Mouse (Mus musculus) urinary bladder, postnatal 10 days (tissue): Measurements from ENCODE around the gene Mms19.

Experiments
- DNase-seq: peaks from one replicate; pipeline ENCODE4 v3.0.0; 2022; ENCODE audit warnings: low spot score

Mms19 gene

GRCm38 (mm10) chr19:41998770-41999548 lies 18.0 kb upstream of the Mms19 start:
- DNase-seq, result no peak

GRCm38 (mm10) chr19:41997090-41997489 lies 16.1 kb upstream of the Mms19 start:
- no peak for DNase-seq

- DNase-seq, result no peak
Measured at GRCm38 (mm10) chr19:41995483-41995882, 14.5 kb upstream of the Mms19 start.

- DNase-seq, result no peak
Measured at GRCm38 (mm10) chr19:41994023-41994422, 13.1 kb upstream of the Mms19 start.

GRCm38 (mm10) chr19:41993484-41993883 lies 12.5 kb upstream of the Mms19 start:
- DNase-seq, result peak; percentile 41

GRCm38 (mm10) chr19:41992971-41993370 lies 12.0 kb upstream of the Mms19 start:
- DNase-seq, result no peak

GRCm38 (mm10) chr19:41991926-41992477 lies 11.0 kb upstream of the Mms19 start:
- no peak for DNase-seq

- no peak for DNase-seq
Measured at GRCm38 (mm10) chr19:41989810-41990209, 8.9 kb upstream of the Mms19 start.

GRCm38 (mm10) chr19:41987206-41987605 lies 6.2 kb upstream of the Mms19 start:
- DNase-seq, result no peak

- DNase-seq, result no peak
Measured at GRCm38 (mm10) chr19:41985994-41986393, 5.0 kb upstream of the Mms19 start.

GRCm38 (mm10) chr19:41982791-41983150 lies 1.8 kb upstream of the Mms19 start:
- no peak for DNase-seq

- no peak for DNase-seq
Measured at GRCm38 (mm10) chr19:41981931-41982790, 1.2 kb upstream of the Mms19 start.

GRCm38 (mm10) chr19:41981595-41981927 lies 604 bp upstream of the Mms19 start, which contains the start of gene Ubtd1:
Ubtd1 (plus strand) TSS chr19:41981763.
- DNase-seq, result peak; percentile 89

GRCm38 (mm10) chr19:41980422-41980818 lies 537 bp downstream of the Mms19 start:
- DNase-seq, result no peak

- DNase-seq, result no peak
Measured at GRCm38 (mm10) chr19:41973891-41974794, 6.8 kb downstream of the Mms19 start.

- no peak for DNase-seq
Measured at GRCm38 (mm10) chr19:41969618-41970017, 11.3 kb downstream of the Mms19 start.

GRCm38 (mm10) chr19:41953574-41953973 lies 27.4 kb downstream of the Mms19 start:
- DNase-seq, result no peak

- no peak for DNase-seq
Measured at GRCm38 (mm10) chr19:41952287-41952686, 28.7 kb downstream of the Mms19 start.

GRCm38 (mm10) chr19:41943841-41944240 lies 37.1 kb downstream of the Mms19 start:
- no peak for DNase-seq

GRCm38 (mm10) chr19:41938539-41938938 lies 42.4 kb downstream of the Mms19 start:
- DNase-seq, result no peak

- DNase-seq, result no peak
Measured at GRCm38 (mm10) chr19:41935921-41936320, 45.0 kb downstream of the Mms19 start.

- DNase-seq, result no peak
Measured at GRCm38 (mm10) chr19:41934124-41934523, 46.8 kb downstream of the Mms19 start.
